Mouse (Mus musculus) kidney, adult 8-10 months (tissue): Measurements from ENCODE around the gene Tradd.

Experiments used
- DNase-seq, 2 experiments: peaks; one replicate each; pipeline ENCODE4 v3.0.0; 2022

Gene Tradd

GRCm38 (mm10) chr8:105264024-105264982 is at the start of gene Tradd, which contains the start of gene Fbxl8:
Gene Tradd, minus strand, starts transcription at chr8:105264609.
Gene Fbxl8, plus strand, starts transcription at chr8:105264648.
- DNase-seq: peak; percentile 60 to 75

- DNase-seq: no peak
Observed at GRCm38 (mm10) chr8:105313622-105314402, 49.4 kb upstream of the Tradd start.

DNA sequence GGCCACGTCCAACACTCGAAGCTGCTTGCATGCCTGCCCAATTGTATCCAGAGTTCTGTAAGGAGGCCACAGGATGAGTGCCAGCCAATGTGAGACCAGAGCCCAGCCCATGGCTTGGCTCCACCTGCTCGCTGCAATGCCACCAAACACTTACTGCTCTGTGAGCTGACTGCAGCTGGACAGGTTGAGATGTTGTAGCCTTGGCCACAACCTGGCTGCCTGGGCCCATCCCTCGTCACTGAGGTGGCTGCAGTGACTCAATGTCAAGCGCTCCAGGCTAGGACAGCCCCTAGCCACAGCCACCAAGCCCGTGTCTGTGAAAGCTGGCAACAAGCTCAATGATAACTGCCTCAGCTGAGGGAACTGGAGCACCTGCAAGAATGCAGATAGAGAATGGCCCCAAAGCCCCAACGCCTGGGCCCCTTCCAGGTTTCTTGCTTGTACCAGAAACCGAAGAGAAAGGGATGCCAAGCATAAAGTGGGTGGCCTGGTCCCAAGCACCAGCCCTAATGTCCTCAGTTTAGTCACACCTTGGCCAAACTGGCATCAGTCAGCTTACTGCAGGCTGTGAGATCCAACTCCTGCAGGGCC is 48.6 kb upstream of the Tradd start:
- DNase-seq: no peak

DNA sequence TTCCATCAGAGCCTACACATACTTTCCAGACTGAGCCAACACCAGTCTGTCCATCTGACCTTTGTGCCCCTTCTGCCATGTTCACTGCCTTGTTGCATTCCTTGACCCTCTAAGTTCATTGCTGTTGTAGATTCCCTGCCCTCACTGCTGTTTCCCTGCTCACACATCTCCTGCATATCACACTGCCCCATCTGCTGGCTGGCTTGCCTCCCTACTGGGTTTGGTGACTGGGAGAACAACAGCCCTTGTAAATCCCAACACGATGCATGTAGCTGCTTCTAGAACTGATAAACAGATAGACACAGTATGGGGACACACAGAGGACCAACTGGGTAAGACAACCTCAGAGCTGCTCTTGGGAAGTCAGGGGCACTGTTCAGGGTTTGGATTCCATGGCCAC is 47.3 kb upstream of the Tradd start:
- DNase-seq: no peak

DNA sequence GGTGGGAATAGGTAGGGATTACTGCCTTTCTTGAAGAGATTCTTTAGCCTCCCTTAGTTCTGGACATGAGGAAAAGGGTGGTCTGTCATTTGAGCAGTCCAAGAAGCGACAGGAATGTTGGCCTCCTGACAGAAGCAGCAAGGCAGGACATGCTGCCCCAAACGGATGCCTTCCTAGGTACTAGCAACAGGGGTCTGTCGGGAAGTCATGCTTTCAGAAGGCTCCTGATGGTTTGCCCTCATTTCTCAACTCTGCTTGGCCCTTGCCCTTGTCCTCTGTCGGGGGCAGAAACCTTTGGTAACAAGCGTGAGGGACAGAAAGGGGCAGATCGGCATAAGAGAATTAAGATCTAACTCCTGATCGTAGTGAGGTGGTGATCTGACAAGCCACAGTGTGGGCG is 45.7 kb upstream of the Tradd start:
- DNase-seq: no peak

DNA sequence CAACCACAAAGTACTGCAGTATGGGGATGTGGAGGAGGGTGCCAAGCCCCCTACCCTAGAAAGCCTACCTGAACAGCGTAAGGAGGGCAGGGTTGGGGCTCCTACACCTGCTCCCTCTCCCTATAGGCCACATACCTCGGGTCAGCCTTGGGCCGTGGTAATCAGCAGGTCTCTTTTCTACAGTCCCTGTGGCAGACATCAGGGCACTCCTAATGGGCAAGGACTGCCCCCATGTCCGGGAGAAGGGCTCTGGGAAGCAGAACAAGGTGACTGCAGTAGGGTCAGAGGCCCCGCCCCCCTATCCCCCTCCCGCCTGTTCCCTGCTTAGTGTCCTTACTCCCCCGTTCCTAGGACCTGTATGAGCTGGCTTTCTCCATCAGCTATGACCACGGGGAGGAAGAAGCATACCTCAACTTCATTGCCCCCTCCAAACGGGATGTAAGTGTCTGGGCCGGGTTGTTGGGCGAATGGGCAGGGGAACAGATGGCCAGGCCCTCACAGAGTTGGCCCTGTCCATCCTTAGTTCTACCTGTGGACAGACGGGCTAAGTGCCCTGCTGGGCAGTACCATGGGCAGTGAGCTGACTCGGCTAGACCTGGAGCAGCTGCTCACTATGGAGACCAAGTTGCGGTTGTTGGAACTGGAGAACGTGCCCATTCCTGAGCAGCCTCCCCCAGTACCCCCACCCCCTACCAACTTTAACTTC is 44.9 kb upstream of the Tradd start:
- DNase-seq: no peak

GRCm38 (mm10) chr8:105308428-105308827 is 44.0 kb upstream of the Tradd start:
- no peak for DNase-seq

- no peak for DNase-seq
Observed at GRCm38 (mm10) chr8:105307670-105308069, 43.3 kb upstream of the Tradd start.

GRCm38 (mm10) chr8:105306146-105306691 is 41.8 kb upstream of the Tradd start:
- DNase-seq: no peak

DNA sequence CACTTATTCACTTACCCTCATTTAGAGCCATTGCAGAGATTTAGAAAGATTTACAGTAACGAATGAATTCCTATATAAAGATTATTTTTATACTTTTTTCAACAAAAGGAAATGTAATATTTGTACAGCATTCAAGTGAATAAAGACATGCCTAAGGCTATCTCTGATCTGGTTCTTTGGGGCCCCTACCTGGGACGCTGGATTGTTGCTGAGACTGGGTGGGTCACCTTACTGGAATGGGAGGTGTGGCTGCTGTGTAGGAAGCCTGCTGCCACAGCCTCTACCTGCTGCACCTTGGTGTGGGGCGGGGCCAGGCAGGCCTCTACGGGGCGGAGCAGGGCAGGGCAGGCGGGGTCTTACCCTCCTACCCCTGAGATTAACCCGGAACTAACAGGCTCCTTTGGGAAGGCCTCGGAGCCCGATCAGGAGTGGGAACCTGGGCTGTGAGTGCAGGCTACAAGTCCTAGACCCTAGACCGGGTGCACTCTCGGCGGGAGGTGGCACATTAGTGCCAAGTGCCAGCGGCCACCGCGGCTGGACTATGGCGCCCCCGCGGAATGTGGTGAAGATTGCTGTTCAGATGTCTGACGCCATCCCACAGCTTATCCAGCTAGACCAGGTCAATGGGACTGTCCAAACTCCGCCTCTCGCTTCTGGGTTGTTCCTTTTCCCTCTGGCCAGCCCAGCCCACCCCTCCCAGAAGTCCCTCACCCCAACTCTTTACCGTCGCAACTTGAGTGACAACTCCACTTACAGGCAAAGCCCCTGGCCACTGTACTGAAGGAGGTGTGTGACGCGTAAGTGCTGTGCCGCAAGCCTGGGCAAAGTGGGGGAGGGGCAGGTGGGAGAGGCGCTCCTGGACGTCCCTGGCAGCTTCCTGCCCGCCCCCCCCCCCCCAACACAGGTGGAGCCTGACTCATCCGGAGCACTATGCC is 41.1 kb upstream of the Tradd start, which contains the start of gene Elmo3:
Gene Elmo3 (plus strand): TSS at position 391 of the 935 bp plus-strand sequence.
- peak; percentile 91 to 92 for DNase-seq

DNA sequence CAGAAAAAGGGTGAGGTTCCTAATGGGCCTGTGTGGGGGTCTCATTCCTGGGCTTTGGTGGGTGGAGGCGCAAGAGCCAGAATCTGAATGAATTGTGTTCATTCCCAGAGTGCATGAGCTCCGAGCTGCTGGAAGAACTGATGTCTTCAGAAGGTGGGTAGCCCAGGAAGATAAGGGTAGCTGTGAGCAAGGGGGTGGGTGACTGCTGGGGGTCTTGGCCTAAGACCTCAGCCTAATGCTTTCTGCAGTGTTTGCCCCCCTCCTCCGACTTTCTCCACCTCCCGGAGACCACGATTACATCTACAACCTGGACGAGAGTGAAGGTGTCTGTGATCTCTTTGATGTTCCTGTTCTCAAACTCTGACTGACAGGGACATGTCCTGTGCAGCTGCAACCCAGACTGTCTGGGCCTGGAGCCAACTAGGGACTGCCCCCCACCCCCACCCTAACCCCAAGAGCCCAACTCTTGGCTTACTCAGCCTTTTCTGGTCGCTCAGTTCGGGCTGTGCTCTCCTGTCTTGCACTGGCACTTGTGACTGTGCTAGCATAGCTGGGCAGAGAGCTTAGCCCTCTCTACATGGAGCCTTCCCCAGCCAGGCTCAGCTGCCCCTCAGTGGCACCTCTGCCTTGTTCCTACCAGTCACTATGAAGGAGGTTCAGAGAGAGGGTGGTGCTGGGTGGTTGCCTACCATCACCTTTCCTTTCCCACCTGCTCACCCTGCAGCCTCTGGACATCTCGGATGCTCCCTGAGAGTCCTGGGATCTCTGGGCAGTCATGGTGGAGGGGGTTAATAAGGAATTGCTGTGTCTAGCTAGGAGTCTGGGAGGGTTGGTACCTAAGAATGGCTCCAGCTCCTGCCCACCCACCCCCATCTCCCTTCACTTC is 40.2 kb upstream of the Tradd start:
- no peak for DNase-seq

DNA sequence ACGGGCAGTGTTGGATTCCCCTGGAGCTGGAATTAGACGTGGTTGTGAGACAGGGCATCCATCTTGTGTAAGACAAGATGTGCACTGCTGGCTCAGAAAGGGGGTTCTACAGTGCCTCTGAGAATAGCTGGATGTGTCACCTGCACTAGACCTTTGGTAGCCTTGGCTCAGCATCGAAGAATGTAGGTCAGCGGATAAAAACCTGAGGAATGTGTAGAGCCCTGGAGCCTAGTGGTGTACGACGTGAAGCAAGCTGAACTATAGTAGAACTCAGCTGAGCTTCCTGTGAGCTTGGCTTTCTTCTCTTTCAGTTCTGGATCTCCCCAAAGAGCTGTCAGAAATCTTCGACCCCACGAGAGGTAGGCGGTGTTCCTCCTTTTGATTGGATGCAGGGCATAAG is 39.5 kb upstream of the Tradd start:
- no peak for DNase-seq

DNA sequence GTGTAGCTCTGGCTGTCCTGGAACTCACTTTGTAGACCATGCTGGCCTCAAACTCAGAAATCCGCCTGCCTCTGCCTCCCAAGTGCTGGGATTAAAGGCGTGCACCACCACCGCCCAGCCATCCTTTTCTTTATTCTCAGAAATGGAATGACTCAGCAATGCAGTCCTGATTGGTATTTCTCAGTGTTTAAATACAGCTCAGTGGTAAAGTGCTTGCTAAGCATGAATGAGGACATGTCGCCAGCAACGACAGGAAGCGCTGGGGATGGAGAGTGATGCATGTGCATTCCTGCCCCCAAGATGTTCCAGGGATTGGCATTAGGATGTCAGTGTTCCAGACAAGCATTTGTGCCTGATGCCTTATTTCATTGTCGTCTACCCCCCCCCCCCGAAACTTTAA is 39.0 kb upstream of the Tradd start:
- no peak for DNase-seq

DNA sequence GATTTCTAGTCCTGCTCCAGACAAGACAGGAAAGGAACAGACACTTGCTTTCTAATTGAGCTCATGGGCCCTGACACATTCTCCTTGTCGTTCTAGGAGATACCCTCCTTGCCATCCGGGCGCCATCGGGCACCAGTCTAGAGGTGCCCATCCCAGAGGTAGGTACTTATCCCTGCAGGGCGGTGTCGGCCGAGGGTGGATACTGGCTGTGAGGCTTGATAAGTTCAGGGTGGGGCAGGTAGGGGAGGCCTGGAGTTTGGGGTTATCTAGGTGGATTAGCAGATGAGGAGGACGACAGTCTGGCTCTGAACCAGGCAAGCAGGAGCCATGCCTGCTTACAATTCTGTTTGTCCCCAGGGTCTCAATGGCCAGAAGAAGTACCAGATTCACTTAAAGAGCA is 35.6 kb upstream of the Tradd start:
- no peak for DNase-seq

DNA sequence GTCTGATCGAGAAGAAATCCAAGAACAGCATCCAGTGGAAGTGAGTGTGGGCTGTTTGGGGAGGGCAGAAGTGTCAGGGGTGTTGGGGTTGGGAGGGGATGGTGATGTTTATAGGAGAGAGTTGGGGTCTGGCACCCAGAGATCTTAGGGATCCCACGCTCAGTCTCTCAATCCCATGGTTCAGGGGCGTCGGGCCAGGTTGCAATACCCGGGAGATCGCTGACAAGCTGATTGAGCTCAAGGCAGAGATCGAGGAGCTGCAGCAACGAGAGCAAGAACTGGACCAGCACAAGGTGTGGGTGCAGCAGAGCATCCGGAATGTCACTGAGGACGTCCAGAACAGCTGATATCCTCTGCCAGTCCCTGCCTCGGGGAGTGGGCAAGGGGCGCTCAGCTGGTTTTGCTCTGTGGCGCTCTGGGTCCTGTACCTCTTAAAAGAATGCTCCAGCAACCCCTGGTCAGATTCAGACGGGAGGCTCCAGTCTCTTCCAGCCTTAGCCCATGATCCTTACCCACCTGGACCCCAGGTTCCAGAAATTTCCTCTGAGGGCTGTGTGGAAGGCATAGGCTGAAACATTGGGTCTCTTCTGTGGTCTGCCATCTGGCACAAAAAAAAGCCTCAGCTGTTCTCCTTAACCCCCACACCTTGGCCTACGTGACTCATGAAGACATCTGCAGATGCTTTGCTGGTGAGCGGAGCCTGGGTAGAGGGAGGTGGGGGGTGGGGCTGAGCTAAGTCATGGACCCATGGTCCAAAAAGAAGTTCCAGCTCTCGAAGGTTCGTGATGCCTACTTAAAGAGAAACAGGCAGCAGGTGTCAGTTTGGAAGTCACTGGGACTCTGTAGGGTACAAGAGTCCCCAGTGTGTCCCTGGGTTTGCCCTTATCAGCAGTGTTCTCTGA is 34.2 kb upstream of the Tradd start:
- no peak for DNase-seq

- DNase-seq: peak; percentile 92 to 94
Observed at GRCm38 (mm10) chr8:105297511-105298192, 33.2 kb upstream of the Tradd start, which contains the start of gene E2f4. Gene E2f4, plus strand, starts transcription at chr8:105297663.

- DNase-seq: no peak
Observed at GRCm38 (mm10) chr8:105295895-105296573, 31.6 kb upstream of the Tradd start, which contains the start of gene Exoc3l. Gene Exoc3l, minus strand, starts transcription at chr8:105296101.

DNA sequence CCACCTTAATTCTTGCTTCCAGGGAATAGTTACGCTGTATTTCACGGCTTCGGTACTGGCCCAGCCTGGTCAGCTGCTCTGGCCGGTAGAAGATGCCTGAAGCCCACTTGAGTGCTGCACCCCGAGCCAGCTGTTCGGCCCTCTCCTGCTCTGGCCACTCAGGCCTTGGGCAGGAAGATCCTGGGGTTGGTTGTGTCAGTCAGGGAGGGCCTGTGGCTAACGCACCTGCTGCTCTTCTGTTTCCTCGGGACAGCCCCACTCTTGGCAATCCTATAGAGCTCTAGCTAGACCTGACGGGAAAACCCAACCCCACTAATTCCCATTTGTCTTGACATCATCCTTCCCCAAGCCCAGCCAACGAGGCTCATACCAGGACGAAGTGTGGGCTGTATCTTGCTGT is 30.8 kb upstream of the Tradd start:
- no peak for DNase-seq
